Mouse (Mus musculus): ENCODE results near the gene Trabd. TPM values are rescaled to one million over a fixed set of nuclear protein-coding genes. Genes with fewer than 3 reads are reported as not detected.

Gene Trabd
- total and polyA plus RNA-seq, 2 experiments from 2014 or later = 46.7 to 59.2 TPM

DNA sequence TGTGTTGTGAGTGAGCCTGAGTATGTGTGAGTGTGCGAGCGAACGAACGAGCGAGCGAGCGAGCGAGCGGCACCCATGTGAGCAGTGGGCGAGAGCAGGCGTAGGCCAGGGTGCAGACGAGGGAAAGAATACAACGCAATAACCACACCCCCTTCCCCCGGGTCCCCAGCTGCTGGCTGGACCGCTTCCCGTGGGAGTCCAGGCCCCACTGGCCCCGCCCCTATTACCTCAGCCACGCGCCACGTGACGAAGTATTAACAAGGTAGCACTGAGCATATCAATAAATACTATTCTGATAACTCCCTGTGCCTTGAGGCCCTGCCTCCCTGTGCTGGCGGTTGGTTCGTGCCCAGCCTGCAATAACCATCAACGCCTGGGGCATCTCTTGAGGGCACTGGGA, 4.3 kb upstream of the Trabd start:
- no peak overlapping the region for H3K4me3 ChIP-seq (ENCODE audit: low read depth, low read length)
- no peak overlapping the region for H3K27ac ChIP-seq (ENCODE audit: low read depth)
- no peaks in the 10 kb centered on the region for H3K9me3 ChIP-seq (replicated peaks; ENCODE audit: control insufficient read depth, low read length)
- H3K27me3 ChIP-seq (ENCODE audit: control insufficient read depth, insufficient read depth, low read length) = peaks cover 26% of the 10 kb centered on the region
- 73% methylated on average over 24 of the region's 24 CpGs for WGBS
- ATAC-seq (ENCODE audit: insufficient read depth, low read depth) (no peak), DNase-seq (ENCODE audit: low spot score) (no peak)
- no peak for TF ChIP-seq CTCF (IDR thresholded peaks at IDR 0.05; ENCODE audit: low read depth)
- no peak for TF ChIP-seq EP300 (IDR thresholded peaks at IDR 0.05; ENCODE audit: low read depth)
- peaks cover 23% of the 10 kb centered on the region for H3K4me1 ChIP-seq (ENCODE audit: control insufficient read depth, insufficient read depth)
- H3K9ac ChIP-seq (replicated peaks; ENCODE audit: low read depth, low read length) = no peak overlapping the region
- H3K4me2 ChIP-seq (ENCODE audit: low read depth, low read length) = no peak overlapping the region
- H3K36me3 ChIP-seq (replicated peaks; ENCODE audit: control insufficient read depth, insufficient read depth, low read length) = no peaks in the 10 kb centered on the region

DNA sequence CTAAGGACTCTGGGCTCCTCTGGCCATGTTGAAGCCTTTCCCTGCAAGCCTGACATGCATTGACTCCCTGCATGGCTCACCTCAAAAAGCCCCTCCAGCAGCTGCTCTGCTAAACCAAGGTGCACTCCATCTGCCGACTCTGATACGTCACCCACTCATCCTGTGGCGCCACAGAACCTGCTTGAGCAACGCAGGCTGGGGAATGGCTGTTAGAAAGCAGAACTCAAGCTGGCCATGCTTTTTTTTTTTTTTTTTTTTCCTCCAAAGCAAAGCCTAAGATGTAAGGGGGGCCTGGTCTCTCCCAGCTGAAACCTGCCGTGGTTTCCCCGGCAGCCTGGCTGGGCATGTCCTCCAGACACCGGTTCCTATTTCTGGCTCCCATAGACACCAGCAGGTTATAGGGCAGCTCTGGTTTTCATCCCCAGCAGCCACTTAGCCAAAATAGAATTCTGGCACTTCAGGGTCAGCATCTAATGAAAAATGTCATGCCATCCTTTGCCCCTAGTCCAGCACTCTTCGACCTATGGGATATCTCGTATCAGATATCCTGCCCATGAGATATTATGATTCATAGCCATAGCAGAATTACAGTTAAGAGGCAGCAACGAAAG, 826 bp upstream of the Trabd start:
- Histone ChIP-seq H3K36me3 (replicated peaks; ENCODE audit: control insufficient read depth, insufficient read depth, low read length) (no peaks in the 10 kb centered on the region), H3K27me3 (ENCODE audit: control insufficient read depth, insufficient read depth, low read length) (no peaks in the 10 kb centered on the region), H3K9ac (replicated peaks; ENCODE audit: low read depth, low read length) (no peak overlapping the region), H3K4me2 (ENCODE audit: low read depth, low read length) (peak overlapping the region; percentile 96; the same call in 1 of the 2 replicates), H3K4me3 (ENCODE audit: low read depth, low read length) (peak overlapping the region; percentile 88; the same call in 1 of the 2 replicates), H3K4me1 (ENCODE audit: control insufficient read depth, insufficient read depth) (peaks cover 48% of the 10 kb centered on the region), H3K9me3 (replicated peaks; ENCODE audit: control insufficient read depth, low read length) (no peaks in the 10 kb centered on the region), H3K27ac (ENCODE audit: low read depth) (peak overlapping the region; percentile 96)
- WGBS = 29% methylated on average over 10 of the region's 10 CpGs
- DNase-seq (ENCODE audit: low spot score) = peak; percentile 52
- ATAC-seq (ENCODE audit: insufficient read depth, low read depth) = no peak
- no peak for TF ChIP-seq CTCF (IDR thresholded peaks at IDR 0.05; ENCODE audit: low read depth)
- TF ChIP-seq EP300 (IDR thresholded peaks at IDR 0.05; ENCODE audit: low read depth) = peak; percentile 81; the same call in 1 of the 2 replicates

DNA sequence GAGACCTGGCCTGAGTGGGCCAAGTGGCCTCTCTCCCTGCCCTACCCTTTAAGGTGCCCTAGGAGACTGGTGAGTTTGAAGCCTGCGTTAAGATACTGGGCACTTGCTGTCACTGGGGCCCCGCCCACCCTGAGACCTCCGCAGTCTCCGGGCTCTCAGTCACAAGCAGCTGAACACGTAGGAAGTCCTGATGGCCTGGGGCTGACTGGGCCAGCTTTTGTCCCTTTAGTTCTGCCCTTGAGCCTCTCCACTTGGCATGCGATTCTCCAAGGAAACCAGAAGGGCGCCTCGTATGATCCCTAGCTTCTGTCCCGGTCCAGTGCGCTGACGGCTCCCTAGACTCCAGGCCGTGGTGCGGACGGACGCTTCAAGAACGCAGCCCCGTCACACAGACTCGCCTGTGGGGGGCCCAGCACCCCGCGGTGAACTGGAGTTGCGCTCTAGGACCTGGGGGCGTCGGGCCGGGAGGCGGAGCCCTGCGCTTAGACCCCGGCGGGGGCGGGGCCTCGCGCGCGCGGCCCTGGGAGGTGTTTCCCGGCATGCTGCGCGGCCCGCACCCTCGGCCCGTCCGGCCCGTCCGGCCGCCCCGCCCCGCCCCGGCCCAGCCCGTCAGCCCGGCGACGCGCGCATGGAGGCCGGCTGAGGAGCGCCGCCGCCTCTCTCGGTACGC, 689 bp downstream of the Trabd start:
- Histone ChIP-seq H3K4me3 (ENCODE audit: low read depth, low read length) (peak overlapping the region; percentile 88), H3K27ac (ENCODE audit: low read depth) (peak overlapping the region; percentile 96), H3K9me3 (replicated peaks; ENCODE audit: control insufficient read depth, low read length) (no peaks in the 10 kb centered on the region), H3K9ac (replicated peaks; ENCODE audit: low read depth, low read length) (peak overlapping the region; percentile 86), H3K4me2 (ENCODE audit: low read depth, low read length) (peak overlapping the region; percentile 96), H3K27me3 (ENCODE audit: control insufficient read depth, insufficient read depth, low read length) (no peaks in the 10 kb centered on the region), H3K4me1 (ENCODE audit: control insufficient read depth, insufficient read depth) (peaks cover 48% of the 10 kb centered on the region), H3K36me3 (replicated peaks; ENCODE audit: control insufficient read depth, insufficient read depth, low read length) (no peaks in the 10 kb centered on the region; the same call in 1 of the 2 replicates)
- TF ChIP-seq CTCF (IDR thresholded peaks at IDR 0.05; ENCODE audit: low read depth) = no peak
- no peak for TF ChIP-seq EP300 (IDR thresholded peaks at IDR 0.05; ENCODE audit: low read depth)
- DNase-seq (ENCODE audit: low spot score) = peak; percentile 90
- ATAC-seq (ENCODE audit: insufficient read depth, low read depth) = peak; percentile 92
- 1% methylated on average over 56 of the region's 59 CpGs for WGBS

DNA sequence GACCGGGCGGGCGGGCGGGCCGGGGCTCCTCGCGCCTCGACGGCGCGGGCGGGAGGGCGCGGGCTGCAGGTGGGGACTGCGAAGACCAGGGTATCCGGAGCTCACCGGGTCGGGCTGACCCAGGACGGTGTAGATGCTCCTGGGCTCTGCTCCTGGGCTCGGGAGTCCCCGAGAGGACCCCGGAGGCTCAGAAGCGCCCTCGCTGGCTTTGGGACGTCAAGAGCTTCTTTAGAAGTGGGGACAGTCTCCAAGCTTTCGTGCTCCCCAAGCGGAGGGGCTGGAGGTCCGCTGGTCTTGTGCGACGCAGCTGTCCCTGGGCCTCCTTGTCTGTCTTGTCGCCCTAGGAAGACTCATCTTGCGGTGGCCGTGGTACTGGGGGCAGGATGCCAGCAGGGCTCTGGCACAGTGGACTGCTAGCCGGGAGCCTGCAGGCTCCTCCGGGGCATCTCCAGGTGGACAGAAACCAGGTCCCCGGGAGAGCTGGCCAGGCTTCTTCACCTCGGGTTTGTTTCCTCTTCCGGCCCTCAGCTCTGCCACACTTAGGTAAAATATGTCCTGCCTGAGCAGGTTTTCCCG, 1.3 kb downstream of the Trabd start:
- Histone ChIP-seq H3K27me3 (ENCODE audit: control insufficient read depth, insufficient read depth, low read length) (no peaks in the 10 kb centered on the region), H3K9me3 (replicated peaks; ENCODE audit: control insufficient read depth, low read length) (no peaks in the 10 kb centered on the region), H3K27ac (ENCODE audit: low read depth) (peak overlapping the region; percentile 96), H3K9ac (replicated peaks; ENCODE audit: low read depth, low read length) (peak overlapping the region; percentile 86), H3K4me1 (ENCODE audit: control insufficient read depth, insufficient read depth) (peaks cover 48% of the 10 kb centered on the region), H3K36me3 (replicated peaks; ENCODE audit: control insufficient read depth, insufficient read depth, low read length) (no peaks in the 10 kb centered on the region; the same call in 1 of the 2 replicates), H3K4me2 (ENCODE audit: low read depth, low read length) (peak overlapping the region; percentile 96), H3K4me3 (ENCODE audit: low read depth, low read length) (peak overlapping the region; percentile 88)
- WGBS = under 1% methylated on average over 35 of the region's 39 CpGs
- DNase-seq (ENCODE audit: low spot score) (peak; percentile 33), ATAC-seq (ENCODE audit: insufficient read depth, low read depth) (peak; percentile 2)
- TF ChIP-seq EP300 (IDR thresholded peaks at IDR 0.05; ENCODE audit: low read depth) = no peak
- TF ChIP-seq CTCF (IDR thresholded peaks at IDR 0.05; ENCODE audit: low read depth) = no peak

- Histone ChIP-seq H3K9me3 (replicated peaks; ENCODE audit: control insufficient read depth, low read length) (no peaks in the 10 kb centered on the region), H3K9ac (replicated peaks; ENCODE audit: low read depth, low read length) (peak overlapping the region; percentile 86; the same call in 1 of the 2 replicates), H3K36me3 (replicated peaks; ENCODE audit: control insufficient read depth, insufficient read depth, low read length) (peaks cover 19% of the 10 kb centered on the region), H3K27ac (ENCODE audit: low read depth) (peak overlapping the region; percentile 53), H3K4me1 (ENCODE audit: control insufficient read depth, insufficient read depth) (peaks cover 46% of the 10 kb centered on the region), H3K4me2 (ENCODE audit: low read depth, low read length) (peak overlapping the region; percentile 96), H3K4me3 (ENCODE audit: low read depth, low read length) (peak overlapping the region; percentile 88), H3K27me3 (ENCODE audit: control insufficient read depth, insufficient read depth, low read length) (no peaks in the 10 kb centered on the region)
- DNase-seq (ENCODE audit: low spot score) (no peak), ATAC-seq (ENCODE audit: insufficient read depth, low read depth) (no peak)
- WGBS = 45% methylated on average over 9 of the region's 9 CpGs
- TF ChIP-seq EP300 (IDR thresholded peaks at IDR 0.05; ENCODE audit: low read depth) (no peak), CTCF (IDR thresholded peaks at IDR 0.05; ENCODE audit: low read depth) (no peak)
These were observed 3.4 kb downstream of the Trabd start for GRCm38 (mm10) chr15:89078208-89078836.

Measured in heart, postnatal 0 days (tissue).